Comparison of ENCODE assay signal across 20 mouse cellular contexts in the genomic region with DNA sequence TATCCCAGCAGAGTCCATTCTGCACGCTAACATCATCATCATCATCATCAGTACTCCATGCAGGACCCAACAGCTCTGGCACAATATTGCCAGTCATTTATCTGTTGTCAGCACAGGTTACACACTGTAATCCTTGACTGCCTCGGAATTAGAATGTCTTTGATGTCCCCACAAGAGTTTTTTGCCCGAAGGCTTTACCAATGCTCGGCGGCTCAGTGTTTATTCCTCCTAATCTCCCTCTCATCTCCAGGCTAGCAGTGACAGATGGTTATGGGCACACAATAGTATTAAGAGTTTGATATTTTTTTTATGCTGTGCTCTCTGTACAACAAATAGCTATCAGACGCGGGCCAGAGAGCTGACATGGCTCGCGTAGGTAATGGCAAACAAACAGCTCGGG.
DNase-seq lines count a peak whose midpoint lies in the region; ATAC-seq lines count a peak whose summit lies in the region.
"Had no signal": no experiment of that assay in that cellular context is flagged by ENCODE, and none has a peak within 500 bp of the region (broad histone marks: within the 10 kb centered on the region; RNA-seq: fewer than 3 reads in every experiment).

No protein-coding gene starts in this region.

- no peaks in the 10 kb centered on the region for H3K36me3 ChIP-seq in hindbrain, embryonic 11.5 days (ENCODE audit: control insufficient read depth, insufficient read depth, low read length)
- H3K36me3 ChIP-seq in hindbrain, embryonic 10.5 days, result no peaks in the 10 kb centered on the region
- no peaks in the 10 kb centered on the region for H3K36me3 ChIP-seq in forebrain, embryonic 14.5 days (ENCODE audit: control insufficient read depth, insufficient read depth, low read length)
- H3K36me3 ChIP-seq in neural tube, embryonic 15.5 days, result no peaks in the 10 kb centered on the region
- H3K36me3 ChIP-seq: G1E; stomach, embryonic 15.5 days had no signal

- H3K4me2 ChIP-seq in hindbrain, embryonic 11.5 days (replicated peaks; ENCODE audit: low read depth, low read length), result no peak overlapping the region
- no peak overlapping the region for H3K4me2 ChIP-seq in forebrain, embryonic 14.5 days (ENCODE audit: low read length)
- peak overlapping the region; percentile 38 for H3K4me2 ChIP-seq in neural tube, embryonic 15.5 days
- H3K4me2 ChIP-seq: stomach, embryonic 15.5 days had no signal

- WGBS in hindbrain, embryonic 11.5 days, result 76% methylated on average over 10 of the region's 10 CpGs
- WGBS in hindbrain, embryonic 10.5 days, result 82% methylated on average over 10 of the region's 10 CpGs
- 63% methylated on average over 10 of the region's 10 CpGs for WGBS in forebrain, embryonic 14.5 days
- 33% methylated on average over 10 of the region's 10 CpGs for WGBS in neural tube, embryonic 15.5 days

- H3K27me3 ChIP-seq in hindbrain, embryonic 11.5 days (ENCODE audit: control insufficient read depth, insufficient read depth, low read length), result no peaks in the 10 kb centered on the region
- no peaks in the 10 kb centered on the region for H3K27me3 ChIP-seq in hindbrain, embryonic 10.5 days (ENCODE audit: insufficient read depth, poor library complexity, severe bottlenecking)
- H3K27me3 ChIP-seq in forebrain, embryonic 14.5 days (replicated peaks; ENCODE audit: control insufficient read depth, insufficient read depth, low read length), result no peaks in the 10 kb centered on the region
- no peaks in the 10 kb centered on the region for H3K27me3 ChIP-seq in neural tube, embryonic 15.5 days (replicated peaks)
- H3K27me3 ChIP-seq: stomach, embryonic 15.5 days had no signal

- H3K4me1 ChIP-seq in hindbrain, embryonic 11.5 days (replicated peaks; ENCODE audit: control insufficient read depth, insufficient read depth, low read length), result no peaks in the 10 kb centered on the region
- peaks cover 5% of the 10 kb centered on the region; the same call in 1 of the 2 replicates for H3K4me1 ChIP-seq in hindbrain, embryonic 10.5 days (replicated peaks)
- no peaks in the 10 kb centered on the region for H3K4me1 ChIP-seq in forebrain, embryonic 14.5 days (ENCODE audit: control insufficient read depth, insufficient read depth, low read length)
- peaks cover 13% of the 10 kb centered on the region for H3K4me1 ChIP-seq in neural tube, embryonic 15.5 days
- H3K4me1 ChIP-seq: stomach, embryonic 15.5 days had no signal

- peak; percentile 79 for ATAC-seq in hindbrain, embryonic 11.5 days (ENCODE audit: low FRiP score)
- 0 out of 2 replicates have a peak, but pooled peaks have one; percentile 29 for ATAC-seq in forebrain, embryonic 14.5 days
- ATAC-seq in neural tube, embryonic 15.5 days (ENCODE audit: low FRiP score), result peak; percentile 58
- ATAC-seq: liver, postnatal 0 days had no signal

- H3K27ac ChIP-seq in hindbrain, embryonic 11.5 days (ENCODE audit: low read depth, low read length), result no peak overlapping the region
- no peak overlapping the region for H3K27ac ChIP-seq in hindbrain, embryonic 10.5 days
- no peak overlapping the region for H3K27ac ChIP-seq in forebrain, embryonic 14.5 days (ENCODE audit: low read depth, low read length)
- H3K27ac ChIP-seq in neural tube, embryonic 15.5 days (replicated peaks), result peak overlapping the region; percentile 60; the same call in 1 of the 2 replicates
- H3K27ac ChIP-seq: gastrocnemius, adult 2 months; macrophage; stomach, embryonic 15.5 days had no signal

- H3K9ac ChIP-seq in hindbrain, embryonic 11.5 days (ENCODE audit: low read depth, low read length), result no peak overlapping the region
- no peak overlapping the region for H3K9ac ChIP-seq in forebrain, embryonic 14.5 days (ENCODE audit: low read length)
- no peak overlapping the region for H3K9ac ChIP-seq in neural tube, embryonic 15.5 days (replicated peaks)
- H3K9ac ChIP-seq: liver, postnatal 0 days; stomach, embryonic 15.5 days had no signal

- DNase-seq in hindbrain, embryonic 11.5 days (ENCODE audit: low spot score), result no peak
- DNase-seq in hindbrain, embryonic 10.5 days (ENCODE audit: low spot score), result no peak
- peak; percentile 11 for DNase-seq in forebrain, embryonic 14.5 days (ENCODE audit: low spot score)
- peak; percentile 16 for DNase-seq in mesoderm, embryonic 11.5 days (ENCODE audit: low read depth, low spot score)
- DNase-seq in adrenal gland, adult (ENCODE audit: inconsistent age in 2 of 2, low spot score in 1 of 2), result no peak
- DNase-seq in ovary, adult 18-20 months (ENCODE audit: low spot score), result no peak
- DNase-seq in lung, adult 18-20 months, result no peak
- DNase-seq: adrenal gland, postnatal 10 days; cerebellum, postnatal 25 days; gastrocnemius, adult 2 months; heart, postnatal 14 days; kidney, adult 2 months; kidney, postnatal 4 days; liver, postnatal 0 days; thymus, postnatal 25 days had no signal

- H3K4me3 ChIP-seq in hindbrain, embryonic 11.5 days (ENCODE audit: low read depth, low read length), result no peak overlapping the region
- no peak overlapping the region for H3K4me3 ChIP-seq in hindbrain, embryonic 10.5 days
- no peak overlapping the region for H3K4me3 ChIP-seq in forebrain, embryonic 14.5 days (ENCODE audit: low read depth, low read length)
- H3K4me3 ChIP-seq in neural tube, embryonic 15.5 days (replicated peaks), result no peak overlapping the region
- H3K4me3 ChIP-seq: erythroblast, embryonic 14.5 days; gastrocnemius, adult 2 months; stomach, embryonic 15.5 days had no signal

- no peaks in the 10 kb centered on the region for H3K9me3 ChIP-seq in hindbrain, embryonic 11.5 days (ENCODE audit: control insufficient read depth, low read length)
- H3K9me3 ChIP-seq in hindbrain, embryonic 10.5 days, result no peaks in the 10 kb centered on the region
- no peaks in the 10 kb centered on the region for H3K9me3 ChIP-seq in forebrain, embryonic 14.5 days (replicated peaks; ENCODE audit: control insufficient read depth, low read length)
- no peaks in the 10 kb centered on the region for H3K9me3 ChIP-seq in neural tube, embryonic 15.5 days (replicated peaks)
- H3K9me3 ChIP-seq: G1E; stomach, embryonic 15.5 days had no signal

Comparison
In these comparisons a context has a peak if more than half of its experiments do, and no peak if none do; other contexts are left out.
1. ATAC-seq: peak in every context shown above with its lines; median percentile 79 in hindbrain, embryonic 11.5 days; 58 in neural tube, embryonic 15.5 days; 29 in forebrain, embryonic 14.5 days.
2. DNase-seq: peak in forebrain, embryonic 14.5 days (single experiment) and mesoderm, embryonic 11.5 days (single experiment); none in hindbrain, embryonic 11.5 days (single experiment), hindbrain, embryonic 10.5 days (single experiment), adrenal gland, adult (0 of 2), ovary, adult 18-20 months (single experiment) and lung, adult 18-20 months (0 of 2).